Mouse (Mus musculus) lung, embryonic 16.5 days (tissue): Measurements from ENCODE around the gene Cd164l2. TPM values are rescaled to one million over a fixed set of nuclear protein-coding genes. Genes with fewer than 3 reads are reported as not detected.

Experiments used
- ATAC-seq: fragments of 200-750 bp; cut with Nextera tagmentation; 2 replicates; pipeline ENCODE4 v1.8.0; 2017; ENCODE audit warnings: low read depth, mild to moderate bottlenecking, moderate library complexity
- H3K27ac ChIP-seq: fragments of 300-500 bp; sonication (generic); 2 replicates; pipeline ENCODE4 v1.5.1; 2014; ENCODE audit warnings: mild to moderate bottlenecking, control low read depth, low read length
- H3K27me3 ChIP-seq: fragments of 300-500 bp; sonication (generic); 2 replicates; pipeline ENCODE4 v1.6.1; 2014; ENCODE audit warnings: low read depth, low read length, mixed read lengths; ENCODE audit not compliant: control insufficient read depth, insufficient read depth
- H3K36me3 ChIP-seq: fragments of 300-500 bp; sonication (generic); 2 replicates; pipeline ENCODE4 v1.6.1; 2014; ENCODE audit warnings: low read length; ENCODE audit not compliant: control insufficient read depth, insufficient read depth
- H3K4me1 ChIP-seq: fragments of 300-500 bp; sonication (generic); replicated peaks from 2 replicates; pipeline ENCODE4 v1.6.1; 2014; ENCODE audit warnings: low read length, mixed read lengths; ENCODE audit not compliant: control insufficient read depth, insufficient read depth
- H3K4me2 ChIP-seq: fragments of 300-500 bp; sonication (generic); 2 replicates; pipeline ENCODE4 v1.6.1; 2014; ENCODE audit warnings: low read depth, low read length, control low read depth
- H3K4me3 ChIP-seq: fragments of 300-500 bp; sonication (generic); 2 replicates; pipeline ENCODE4 v1.5.1; 2014; ENCODE audit warnings: mild to moderate bottlenecking, low read length, control low read depth
- H3K9ac ChIP-seq: fragments of 300-500 bp; sonication (generic); 2 replicates; pipeline ENCODE4 v1.6.1; 2014; ENCODE audit warnings: low read length, control low read depth
- H3K9me3 ChIP-seq: fragments of 300-500 bp; sonication (generic); 2 replicates; pipeline ENCODE4 v1.6.1; 2016; ENCODE audit warnings: low read length; ENCODE audit not compliant: control insufficient read depth
- WGBS: fragments of 180-500 bp; shearing (Covaris S2); extraction: QIAGEN DNeasy Blood & Tissue Kit; methylation state at CpG from one replicate; pipeline ENCODE4 v1.1.7; 2014; 5-methylcytosine and 5-hydroxymethylcytosine counted together
- polyA plus RNA-seq: library from polyadenylated mRNA; unstranded; fragments of >200 nt; fragmentation: Nextera tagmentation; extraction: Ambion mirVana; gene quantifications from 2 replicates; pipeline ENCODE4 v1.2.1, GENCODE M21; 2015

Cd164l2 gene
- polyA plus RNA-seq, 1 experiment from 2014 or later: 7.7 TPM

DNA sequence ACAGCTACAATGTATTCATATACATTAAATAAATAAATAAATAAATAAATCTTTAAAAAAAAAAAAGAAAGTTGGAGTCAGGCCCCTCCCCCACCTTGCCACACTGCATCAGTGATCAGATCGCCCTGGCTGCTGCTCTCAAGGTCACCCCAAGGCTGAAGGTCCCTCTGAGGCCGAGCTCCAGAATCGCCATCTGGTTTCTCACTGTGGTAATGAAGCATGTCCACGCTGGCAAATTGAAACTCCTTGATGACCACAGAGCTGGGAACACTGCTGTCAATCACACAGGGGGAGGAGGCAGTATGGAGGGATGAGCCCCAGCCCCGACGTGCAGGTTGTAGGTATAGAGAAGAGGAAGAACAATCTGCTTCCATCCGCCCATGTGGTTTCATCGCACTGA lies 15.7 kb downstream of the Cd164l2 start:
- Histone ChIP-seq H3K36me3 (no peaks in the 10 kb centered on the region), H3K9me3 (no peaks in the 10 kb centered on the region), H3K27ac (no peak overlapping the region), H3K27me3 (no peaks in the 10 kb centered on the region), H3K9ac (no peak overlapping the region), H3K4me3 (no peak overlapping the region), H3K4me1 (peaks cover 4% of the 10 kb centered on the region), H3K4me2 (no peak overlapping the region)
- 70% methylated on average over 8 of the region's 8 CpGs for WGBS
- no peak for ATAC-seq

DNA sequence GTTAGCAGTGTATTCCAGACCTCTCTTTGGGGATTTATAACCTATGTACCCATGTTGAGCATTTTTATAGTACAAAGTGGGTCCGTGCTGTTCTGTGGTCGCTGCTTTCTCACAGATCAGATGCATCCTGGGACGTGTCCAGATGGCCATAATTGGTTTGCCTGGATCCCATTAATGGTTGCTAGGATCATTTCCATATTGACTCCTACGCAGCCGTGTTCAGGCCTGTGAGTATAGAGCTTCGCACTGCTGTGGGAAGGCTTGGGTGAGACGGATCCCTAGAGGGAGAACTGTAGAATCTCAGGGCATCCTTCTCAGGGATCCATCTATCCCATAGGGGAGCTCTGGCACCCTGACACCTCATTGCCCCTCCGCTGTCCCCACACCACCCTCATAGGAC lies 17.7 kb downstream of the Cd164l2 start:
- H3K4me1 ChIP-seq: no peaks in the 10 kb centered on the region
- ATAC-seq: no peak
- 82% methylated on average over 8 of the region's 8 CpGs for WGBS
- H3K36me3 ChIP-seq: no peaks in the 10 kb centered on the region
- no peaks in the 10 kb centered on the region for H3K27me3 ChIP-seq
- H3K4me2 ChIP-seq: no peak overlapping the region
- H3K27ac ChIP-seq: no peak overlapping the region
- no peak overlapping the region for H3K4me3 ChIP-seq
- H3K9me3 ChIP-seq: no peaks in the 10 kb centered on the region
- no peak overlapping the region for H3K9ac ChIP-seq

DNA sequence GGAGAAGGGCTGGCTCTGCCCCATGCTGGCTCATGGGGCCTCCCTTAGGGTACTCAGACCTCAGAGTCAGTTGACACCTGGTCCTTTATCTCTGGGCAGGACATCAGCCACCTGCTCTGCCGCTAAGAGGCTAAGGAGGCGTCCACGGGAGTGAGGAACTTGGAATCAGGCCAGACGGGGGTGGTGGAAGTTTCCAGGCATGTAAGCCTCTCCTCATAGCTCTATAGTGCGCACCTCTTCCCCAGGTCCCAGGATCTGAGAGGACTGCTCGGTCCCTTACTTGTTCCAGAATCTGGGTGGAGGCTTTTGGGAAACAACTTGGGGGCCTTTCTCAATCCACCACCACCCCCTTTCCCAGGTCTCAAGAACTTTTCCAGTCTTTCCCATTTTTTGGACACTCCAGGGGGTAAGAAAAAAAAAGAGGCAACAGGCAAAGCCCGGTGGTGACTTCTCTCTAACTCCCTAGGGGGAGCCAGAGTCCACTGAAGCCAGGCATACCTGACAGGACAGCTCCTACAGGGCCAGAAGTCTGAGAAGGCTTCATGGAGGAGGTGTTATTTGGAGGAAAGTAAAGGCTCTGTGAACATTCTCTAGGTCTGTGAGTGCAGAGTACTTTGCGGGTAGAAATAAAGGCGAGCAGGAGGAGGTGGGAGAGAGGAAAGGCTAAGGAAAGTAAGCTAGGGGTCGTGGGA lies 21.5 kb downstream of the Cd164l2 start:
- no peak overlapping the region for H3K27ac ChIP-seq
- no peak overlapping the region for H3K9ac ChIP-seq
- ATAC-seq: 0 out of 2 replicates have a peak, but pooled peaks have one; percentile 44
- no peak overlapping the region for H3K4me3 ChIP-seq
- 0 out of 2 replicates have a peak, but pooled peaks cover 4% of the 10 kb centered on the region for H3K27me3 ChIP-seq
- no peaks in the 10 kb centered on the region for H3K36me3 ChIP-seq
- no peaks in the 10 kb centered on the region for H3K4me1 ChIP-seq
- H3K4me2 ChIP-seq: no peak overlapping the region
- no peaks in the 10 kb centered on the region for H3K9me3 ChIP-seq
- 21% methylated on average over 10 of the region's 10 CpGs for WGBS

DNA sequence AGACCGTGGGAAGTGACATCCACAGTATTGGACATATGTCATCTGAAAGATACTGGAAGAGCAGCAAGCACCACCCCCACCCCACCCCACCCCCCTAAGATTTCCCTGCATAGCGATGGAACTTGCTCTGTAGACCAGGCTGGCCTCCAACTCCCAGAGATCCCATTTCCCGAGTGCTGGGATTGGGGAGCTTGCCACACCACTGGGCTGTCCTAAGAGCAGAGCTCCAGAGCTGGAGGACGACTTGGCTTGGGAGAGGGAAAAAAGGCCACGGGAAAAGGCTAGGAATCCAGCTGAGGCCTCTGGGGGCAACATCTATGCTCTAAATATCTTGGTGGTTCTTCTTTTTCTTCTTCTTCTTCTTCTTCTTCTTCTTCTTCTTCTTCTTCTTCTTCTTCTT lies 22.8 kb downstream of the Cd164l2 start:
- Histone ChIP-seq H3K36me3 (no peaks in the 10 kb centered on the region), H3K4me2 (no peak overlapping the region), H3K9me3 (no peaks in the 10 kb centered on the region), H3K4me3 (no peak overlapping the region), H3K27me3 (0 out of 2 replicates have a peak, but pooled peaks cover 4% of the 10 kb centered on the region), H3K9ac (no peak overlapping the region), H3K4me1 (no peaks in the 10 kb centered on the region), H3K27ac (no peak overlapping the region)
- 49% methylated on average over 5 of the region's 5 CpGs for WGBS
- ATAC-seq: no peak

DNA sequence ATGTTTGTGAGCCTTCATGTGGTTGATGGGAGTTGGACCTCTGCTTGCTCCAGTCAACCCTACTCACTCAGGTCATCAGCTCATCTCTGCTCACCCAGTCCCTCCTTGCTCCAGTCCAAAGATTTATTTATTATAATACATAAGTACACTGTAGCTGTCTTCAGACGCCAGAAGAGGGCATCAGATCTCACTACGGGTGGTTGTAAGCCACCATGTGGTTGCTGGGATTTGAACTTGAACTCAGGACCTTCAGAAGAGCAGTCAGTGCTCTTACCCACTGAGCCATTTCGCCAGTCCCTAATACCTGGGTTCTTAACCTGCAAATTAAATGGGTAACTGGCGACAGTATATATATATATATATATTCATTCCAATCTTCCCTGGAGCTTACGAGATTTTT lies 23.5 kb downstream of the Cd164l2 start:
- 0 out of 2 replicates have a peak, but pooled peaks cover 4% of the 10 kb centered on the region for H3K27me3 ChIP-seq
- WGBS: 72% methylated on average over 5 of the region's 5 CpGs
- no peak overlapping the region for H3K4me3 ChIP-seq
- no peaks in the 10 kb centered on the region for H3K36me3 ChIP-seq
- peaks cover 4% of the 10 kb centered on the region for H3K4me1 ChIP-seq
- no peak for ATAC-seq
- H3K9me3 ChIP-seq: no peaks in the 10 kb centered on the region
- no peak overlapping the region for H3K27ac ChIP-seq
- no peak overlapping the region for H3K9ac ChIP-seq
- no peak overlapping the region for H3K4me2 ChIP-seq

DNA sequence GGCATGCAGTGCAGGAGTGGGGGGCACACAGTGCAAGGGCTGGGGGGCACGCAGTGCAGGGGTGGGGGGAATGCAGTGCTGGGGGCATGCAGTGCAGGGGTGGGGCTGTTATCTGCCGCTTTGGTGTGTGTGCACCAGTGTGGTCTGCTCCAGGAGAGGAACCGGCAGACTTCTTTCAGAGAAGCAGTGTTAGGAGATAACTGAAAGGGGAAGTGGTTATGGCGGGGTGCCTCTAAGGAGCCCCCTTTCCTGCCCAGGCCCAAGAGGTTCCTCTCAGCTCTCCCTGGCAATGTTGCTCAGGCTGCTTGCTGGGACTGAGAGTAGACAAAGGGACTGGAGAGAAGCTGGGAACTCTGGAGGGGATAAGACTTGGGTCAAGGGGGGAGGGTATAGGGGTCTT lies 26.0 kb downstream of the Cd164l2 start:
- H3K9ac ChIP-seq: no peak overlapping the region
- 60% methylated on average over 4 of the region's 4 CpGs for WGBS
- peaks cover 13% of the 10 kb centered on the region for H3K27me3 ChIP-seq
- no peak overlapping the region for H3K27ac ChIP-seq
- no peak overlapping the region for H3K4me2 ChIP-seq
- H3K4me3 ChIP-seq: no peak overlapping the region
- ATAC-seq: no peak
- H3K36me3 ChIP-seq: no peaks in the 10 kb centered on the region
- no peaks in the 10 kb centered on the region for H3K9me3 ChIP-seq
- H3K4me1 ChIP-seq: peaks cover 13% of the 10 kb centered on the region

DNA sequence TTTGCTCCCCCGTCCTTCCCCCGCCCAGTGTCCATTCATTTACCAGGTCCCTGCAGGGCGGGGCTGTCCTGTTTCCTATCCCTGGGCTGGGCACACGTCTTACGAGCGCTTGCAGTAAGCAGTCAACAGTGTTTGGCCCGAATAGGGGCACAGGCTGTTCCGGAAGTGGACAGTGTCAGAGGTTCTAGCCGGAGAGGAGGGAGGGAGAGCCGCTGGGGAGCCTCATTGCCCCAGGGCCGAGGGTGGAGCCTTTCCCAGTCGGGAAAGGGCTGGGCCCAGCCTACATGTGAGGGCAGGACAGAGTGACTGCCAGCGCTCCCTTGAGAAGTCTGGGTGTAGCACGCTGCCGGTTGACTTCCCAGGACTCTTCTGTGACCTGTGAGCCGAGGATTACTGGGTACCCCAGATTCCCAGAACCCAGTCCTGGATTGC lies 28.6 kb downstream of the Cd164l2 start, which contains the start of gene Map3k6:
Gene Map3k6 (plus strand): TSS at position 329 of the 432 bp plus-strand sequence.
- Histone ChIP-seq H3K27me3 (peaks cover 15% of the 10 kb centered on the region), H3K4me1 (peaks cover 13% of the 10 kb centered on the region), H3K4me2 (peak within 1 kb of the TSS; percentile 100), H3K4me3 (peak within 1 kb of the TSS; percentile 73), H3K9me3 (no peaks in the 10 kb centered on the region), H3K36me3 (no peaks in the 10 kb centered on the region), H3K9ac (peak within 1 kb of the TSS; percentile 83), H3K27ac (peak within 1 kb of the TSS; percentile 91)
- 3% methylated on average over 16 of the region's 16 CpGs for WGBS
- ATAC-seq: peak; percentile 85

DNA sequence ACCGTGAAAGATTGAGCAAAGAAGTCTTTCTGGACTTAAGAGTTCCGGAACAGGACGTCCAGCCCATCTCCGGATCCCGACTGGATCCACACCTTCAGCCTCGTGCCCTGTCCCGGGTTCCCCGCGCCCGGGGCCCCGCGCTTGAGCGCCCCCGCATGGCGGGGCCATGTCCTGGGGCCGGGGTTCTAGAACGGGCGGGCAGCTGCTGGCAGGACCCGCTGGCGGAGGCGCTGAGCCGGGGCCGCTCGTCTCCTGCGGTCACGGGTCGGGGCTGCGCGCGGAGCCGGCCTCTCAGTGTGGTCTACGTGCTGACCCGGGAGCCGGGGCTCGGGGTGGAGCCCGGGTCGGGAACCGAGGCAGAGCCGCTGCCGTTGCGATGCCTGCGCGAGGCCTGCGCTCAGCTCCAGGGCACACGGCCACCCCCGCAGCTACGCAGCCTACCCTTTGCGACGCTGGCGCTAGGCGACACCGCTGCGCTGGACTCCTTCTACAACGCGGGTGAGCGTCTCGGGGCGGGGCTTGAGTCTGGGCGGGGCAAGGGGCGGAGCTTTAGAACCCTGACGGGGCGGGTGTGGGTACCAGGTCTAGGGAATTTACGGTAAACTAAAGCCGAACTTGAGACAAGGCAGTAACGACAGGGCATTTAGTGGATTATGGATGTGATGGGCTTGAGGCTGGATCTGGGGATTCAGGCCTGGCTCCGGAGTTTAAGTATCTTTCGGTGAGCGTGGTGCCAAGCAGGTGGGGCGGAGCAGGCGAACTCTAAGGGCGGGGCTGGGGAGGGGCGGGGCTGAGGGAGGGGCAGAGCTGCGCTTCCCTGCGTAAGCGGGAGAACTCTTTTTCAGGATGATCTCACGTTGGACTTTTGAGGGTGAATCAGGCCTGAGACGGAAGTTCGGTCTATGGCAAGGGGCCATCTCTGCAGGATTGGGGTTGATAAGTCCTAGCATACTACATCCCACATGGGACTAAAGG lies 29.3 kb downstream of the Cd164l2 start:
- H3K4me3 ChIP-seq: peak overlapping the region; percentile 73
- H3K36me3 ChIP-seq: no peaks in the 10 kb centered on the region
- peak overlapping the region; percentile 83 for H3K9ac ChIP-seq
- H3K4me2 ChIP-seq: peak overlapping the region; percentile 100
- H3K4me1 ChIP-seq: peaks cover 13% of the 10 kb centered on the region
- peak; percentile 94 for ATAC-seq
- under 1% methylated on average over 74 of the region's 78 CpGs for whole genome bisulfite sequencing
- H3K27me3 ChIP-seq: peaks cover 11% of the 10 kb centered on the region
- no peaks in the 10 kb centered on the region for H3K9me3 ChIP-seq
- peak overlapping the region; percentile 91 for H3K27ac ChIP-seq

DNA sequence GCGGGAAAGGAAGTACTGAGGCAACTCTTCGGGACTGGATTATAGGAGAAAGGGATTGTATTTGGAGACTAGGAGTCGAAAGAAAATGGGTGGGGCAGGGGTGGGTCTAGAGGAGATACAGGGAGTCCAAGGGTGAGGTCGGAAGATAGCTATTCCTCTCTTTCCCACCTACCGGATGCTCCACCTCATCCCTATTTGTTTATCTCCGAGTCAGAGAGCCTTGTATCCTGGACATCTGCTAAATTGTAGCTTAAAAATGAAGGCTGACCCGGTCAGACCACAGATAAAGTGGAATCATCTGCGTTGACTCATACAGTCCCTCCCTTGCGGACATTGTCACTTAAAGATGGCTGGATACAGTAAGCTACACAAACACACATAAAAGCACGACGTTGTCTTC lies 30.0 kb downstream of the Cd164l2 start:
- peak overlapping the region; percentile 83 for H3K9ac ChIP-seq
- peaks cover 17% of the 10 kb centered on the region for H3K27me3 ChIP-seq
- peak overlapping the region; percentile 73 for H3K4me3 ChIP-seq
- ATAC-seq: no peak; the same call in 1 of the 2 replicates
- peak overlapping the region; percentile 42; the same call in 1 of the 2 replicates for H3K27ac ChIP-seq
- no peaks in the 10 kb centered on the region for H3K36me3 ChIP-seq
- WGBS: 23% methylated on average over 11 of the region's 11 CpGs
- H3K9me3 ChIP-seq: no peaks in the 10 kb centered on the region
- peak overlapping the region; percentile 100 for H3K4me2 ChIP-seq
- H3K4me1 ChIP-seq: peaks cover 13% of the 10 kb centered on the region
